Mouse (Mus musculus): ENCODE measurements around the gene Smim10l1.

GRCm38 (mm10) chr6:133104922-133105859 is 482 bp downstream of the Smim10l1 start:
- TF ChIP-seq CTCF (IDR thresholded peaks at IDR 0.05; ENCODE audit: low read depth) (no peak), EP300 (IDR thresholded peaks at IDR 0.05; ENCODE audit: low read depth) (no peak; the same call in 1 of the 2 replicates)

Data from heart, postnatal 0 days (tissue).